Mouse (Mus musculus) lung, postnatal 14 days (tissue): Measurements from ENCODE around the gene Miga2.

ENCODE experiments used
- DNase-seq: peaks from one replicate; pipeline ENCODE4 v3.0.0; 2021

The Miga2 gene

GRCm38 (mm10) chr2:30363773-30364650 is at the start of gene Miga2:
Gene Miga2, plus strand, starts transcription at chr2:30364233.
- DNase-seq = peak; percentile 98

GRCm38 (mm10) chr2:30316136-30316535 is 47.9 kb upstream of the Miga2 start:
- no peak for DNase-seq

DNA sequence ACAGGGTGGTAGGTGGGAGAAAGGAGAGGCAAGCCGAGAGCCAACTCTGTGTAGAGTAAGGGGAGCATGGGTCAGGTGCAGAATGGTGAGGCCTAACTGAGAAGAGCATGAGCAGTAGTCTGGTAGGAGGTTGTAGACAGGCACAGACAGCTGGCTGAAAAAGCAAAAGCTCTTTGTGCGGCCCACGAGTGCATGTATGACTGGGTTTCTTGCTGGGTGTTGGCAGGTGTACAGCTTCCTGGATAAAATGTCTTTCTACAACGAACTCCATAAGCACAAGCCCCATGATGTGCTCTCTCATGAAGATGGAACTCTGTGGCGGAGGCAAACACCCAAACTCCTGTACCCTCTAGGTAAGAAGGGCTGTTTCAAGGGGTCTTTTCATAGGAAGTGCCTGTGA is 47.1 kb upstream of the Miga2 start:
- DNase-seq = no peak

GRCm38 (mm10) chr2:30319260-30319659 is 44.8 kb upstream of the Miga2 start:
- DNase-seq = no peak

DNA sequence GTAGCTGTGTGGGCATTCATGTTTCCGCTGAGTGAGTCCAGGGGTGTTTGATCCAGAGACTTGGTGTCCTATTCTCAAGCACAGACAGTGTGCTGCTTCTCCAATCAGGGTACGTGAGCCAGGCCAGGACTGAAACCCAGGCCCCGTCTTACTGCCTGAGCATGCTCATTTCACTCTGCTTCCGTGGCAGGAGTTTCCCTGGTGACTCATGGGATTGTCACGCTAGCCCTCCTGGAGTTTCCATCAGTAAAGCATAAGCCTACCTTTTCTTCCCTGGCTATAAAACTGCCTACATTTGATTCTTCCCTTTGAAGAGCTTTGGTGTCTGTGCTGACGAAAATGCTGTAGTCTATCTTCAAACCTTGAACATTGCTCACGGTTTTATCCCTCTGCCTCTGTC is 40.9 kb upstream of the Miga2 start:
- no peak for DNase-seq

GRCm38 (mm10) chr2:30325296-30325695 is 38.7 kb upstream of the Miga2 start:
- no peak for DNase-seq

DNA sequence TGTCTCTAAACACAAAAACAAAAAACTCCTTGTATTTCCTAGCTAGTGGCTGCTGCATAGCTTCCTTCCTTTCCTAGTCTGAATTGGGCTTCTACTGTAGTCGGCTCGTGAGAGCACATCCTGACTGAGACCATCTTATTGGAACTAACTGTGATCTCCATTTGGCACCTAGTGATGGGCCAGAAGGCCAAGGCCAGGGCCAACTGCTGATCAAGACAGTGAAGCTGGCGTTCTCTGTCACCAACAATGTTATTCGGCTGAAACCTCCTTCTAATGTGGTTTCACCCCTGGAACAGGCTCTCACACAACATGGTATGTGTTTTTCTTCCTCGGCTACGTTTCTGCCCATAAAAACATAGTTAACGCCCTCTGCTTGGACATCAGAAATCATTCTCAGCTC is 36.8 kb upstream of the Miga2 start:
- no peak for DNase-seq

DNA sequence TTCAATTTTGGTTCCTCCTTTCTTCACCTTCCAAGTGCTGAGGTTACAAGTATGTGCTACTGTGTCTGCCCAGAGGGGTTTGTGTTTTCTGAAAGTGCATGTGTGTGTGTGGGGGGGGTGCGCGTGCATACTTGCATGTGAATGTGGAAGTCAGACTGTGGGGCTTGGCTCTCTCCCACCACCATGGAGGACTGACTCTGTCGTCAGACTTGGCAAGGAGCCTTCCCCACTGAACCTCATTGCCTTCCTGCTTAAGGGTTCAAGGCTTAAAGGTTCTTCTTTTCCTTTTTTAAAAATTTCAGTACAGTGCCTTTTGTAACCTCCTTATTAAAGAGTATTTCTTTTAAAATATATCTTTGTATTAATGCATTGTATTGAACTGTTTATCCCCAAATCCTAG is 35.2 kb upstream of the Miga2 start:
- no peak for DNase-seq

GRCm38 (mm10) chr2:30335324-30335723 is 28.7 kb upstream of the Miga2 start:
- no peak for DNase-seq

DNA sequence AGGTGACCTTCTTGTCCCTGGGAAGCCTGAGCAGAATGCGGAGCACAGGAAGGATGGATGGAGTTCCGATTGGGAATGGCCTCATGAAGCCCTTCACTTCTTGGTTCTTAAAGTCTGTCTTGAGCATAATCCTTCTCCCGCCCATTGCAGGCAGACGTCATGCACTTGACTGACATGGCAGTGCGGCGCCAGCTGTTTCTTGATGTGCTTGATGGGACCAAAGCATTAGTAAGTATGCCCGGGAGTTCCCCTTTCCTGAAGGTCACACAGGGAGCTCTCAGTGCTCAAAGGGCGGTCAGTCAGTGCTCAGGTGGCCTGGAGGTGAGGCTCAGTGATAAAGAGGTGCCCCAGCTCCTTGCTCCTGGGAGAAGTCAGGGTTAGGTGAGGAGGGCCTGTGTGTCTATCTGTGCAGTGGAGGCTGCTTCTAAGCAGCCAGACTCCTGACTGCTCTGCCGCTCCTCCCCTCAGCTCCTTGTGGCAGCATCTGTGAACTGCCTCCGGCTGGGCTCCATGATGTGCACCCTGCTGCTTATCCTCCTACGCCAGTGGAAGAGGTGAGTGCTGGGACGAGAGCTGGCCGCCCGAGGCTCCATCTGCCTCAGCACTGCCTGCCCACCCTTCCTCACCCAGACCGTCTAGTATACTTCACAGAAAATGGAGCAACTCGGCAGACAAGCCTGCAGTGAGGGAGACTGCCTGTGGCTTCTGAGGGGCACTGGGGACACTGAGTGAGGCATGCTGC is 27.7 kb upstream of the Miga2 start:
- no peak for DNase-seq

GRCm38 (mm10) chr2:30337179-30337578 is 26.9 kb upstream of the Miga2 start:
- no peak for DNase-seq

- DNase-seq = no peak
Observed at GRCm38 (mm10) chr2:30342061-30342460, 22.0 kb upstream of the Miga2 start.

- no peak for DNase-seq
Observed at GRCm38 (mm10) chr2:30342544-30342943, 21.5 kb upstream of the Miga2 start.

GRCm38 (mm10) chr2:30343601-30344137 is 20.4 kb upstream of the Miga2 start:
- DNase-seq = peak; percentile 21

DNA sequence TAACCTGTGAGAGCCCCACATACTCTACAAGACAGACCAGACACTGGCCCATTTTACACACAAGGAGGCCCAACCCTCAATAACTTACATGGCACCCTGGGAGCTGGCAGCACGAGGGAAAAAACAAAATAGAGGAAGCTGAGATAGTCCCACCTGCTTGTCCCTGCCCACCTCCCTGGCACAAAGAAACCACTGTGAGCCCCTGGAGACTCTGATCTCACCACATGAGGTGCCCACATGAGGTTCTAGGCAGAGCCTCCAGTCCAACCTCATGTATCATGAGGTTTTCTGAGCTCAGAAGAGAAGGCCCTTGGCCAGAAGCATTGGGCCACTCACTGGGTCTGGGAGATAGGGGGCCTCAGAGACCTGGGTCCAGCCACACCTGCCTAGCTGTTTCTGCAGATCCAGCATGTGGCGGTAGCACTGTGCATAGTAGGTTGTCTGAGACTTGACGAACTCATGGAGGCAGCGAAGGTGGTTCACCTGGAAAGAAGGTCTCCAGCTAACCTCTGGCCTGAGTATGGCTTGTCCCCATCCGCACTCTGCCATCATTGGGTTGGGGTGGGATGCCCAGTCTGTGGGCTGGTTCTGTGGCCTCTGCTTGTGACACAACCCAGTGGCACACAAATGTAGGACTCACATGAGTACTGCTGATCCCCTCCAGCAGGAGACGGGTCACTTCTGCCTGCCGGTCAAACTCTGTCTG is 17.9 kb upstream of the Miga2 start:
- DNase-seq = no peak

DNA sequence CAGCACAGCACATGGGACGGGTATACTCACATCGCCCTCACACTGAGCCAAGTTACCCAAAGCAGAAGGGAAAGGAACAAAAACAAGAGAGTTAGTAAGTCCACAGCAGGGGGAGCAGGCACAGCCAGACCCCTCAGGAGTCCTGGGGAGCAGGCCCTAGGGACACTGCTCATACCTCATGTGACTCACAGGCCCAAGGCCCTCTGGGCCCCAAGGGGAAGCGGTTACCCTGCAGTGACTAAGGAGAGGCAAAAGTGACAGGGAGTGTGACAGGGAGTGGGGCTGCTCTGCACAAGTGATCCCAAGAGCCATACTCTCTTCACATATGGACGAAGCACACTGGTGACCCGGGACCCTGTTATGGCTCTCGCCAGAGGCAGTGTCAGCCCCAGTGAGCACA is 14.8 kb upstream of the Miga2 start:
- DNase-seq = no peak

DNA sequence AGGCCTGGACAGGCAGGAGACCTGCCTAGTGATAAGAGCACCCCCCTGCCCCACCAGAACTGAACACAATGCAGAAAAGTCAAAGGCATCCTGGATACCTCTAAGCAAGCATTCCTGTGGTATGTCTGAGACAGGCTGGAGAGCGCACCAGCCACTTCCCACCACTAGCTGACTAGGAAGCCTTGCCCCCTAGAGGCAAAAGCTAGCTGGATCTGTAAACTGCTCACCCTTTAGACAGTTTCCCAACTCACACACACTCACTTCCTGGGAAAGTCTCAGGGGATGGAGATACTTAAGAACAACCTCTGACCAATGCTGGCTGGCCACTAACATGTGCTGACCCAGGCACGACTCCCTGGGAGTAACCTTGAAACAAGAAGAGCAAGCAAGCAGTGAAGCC is 12.9 kb upstream of the Miga2 start:
- DNase-seq = no peak

- no peak for DNase-seq
Observed at GRCm38 (mm10) chr2:30355861-30356260, 8.2 kb upstream of the Miga2 start.

- DNase-seq = no peak
Observed at GRCm38 (mm10) chr2:30356266-30356665, 7.8 kb upstream of the Miga2 start.

- DNase-seq = no peak
Observed at GRCm38 (mm10) chr2:30356906-30357305, 7.1 kb upstream of the Miga2 start.

DNA sequence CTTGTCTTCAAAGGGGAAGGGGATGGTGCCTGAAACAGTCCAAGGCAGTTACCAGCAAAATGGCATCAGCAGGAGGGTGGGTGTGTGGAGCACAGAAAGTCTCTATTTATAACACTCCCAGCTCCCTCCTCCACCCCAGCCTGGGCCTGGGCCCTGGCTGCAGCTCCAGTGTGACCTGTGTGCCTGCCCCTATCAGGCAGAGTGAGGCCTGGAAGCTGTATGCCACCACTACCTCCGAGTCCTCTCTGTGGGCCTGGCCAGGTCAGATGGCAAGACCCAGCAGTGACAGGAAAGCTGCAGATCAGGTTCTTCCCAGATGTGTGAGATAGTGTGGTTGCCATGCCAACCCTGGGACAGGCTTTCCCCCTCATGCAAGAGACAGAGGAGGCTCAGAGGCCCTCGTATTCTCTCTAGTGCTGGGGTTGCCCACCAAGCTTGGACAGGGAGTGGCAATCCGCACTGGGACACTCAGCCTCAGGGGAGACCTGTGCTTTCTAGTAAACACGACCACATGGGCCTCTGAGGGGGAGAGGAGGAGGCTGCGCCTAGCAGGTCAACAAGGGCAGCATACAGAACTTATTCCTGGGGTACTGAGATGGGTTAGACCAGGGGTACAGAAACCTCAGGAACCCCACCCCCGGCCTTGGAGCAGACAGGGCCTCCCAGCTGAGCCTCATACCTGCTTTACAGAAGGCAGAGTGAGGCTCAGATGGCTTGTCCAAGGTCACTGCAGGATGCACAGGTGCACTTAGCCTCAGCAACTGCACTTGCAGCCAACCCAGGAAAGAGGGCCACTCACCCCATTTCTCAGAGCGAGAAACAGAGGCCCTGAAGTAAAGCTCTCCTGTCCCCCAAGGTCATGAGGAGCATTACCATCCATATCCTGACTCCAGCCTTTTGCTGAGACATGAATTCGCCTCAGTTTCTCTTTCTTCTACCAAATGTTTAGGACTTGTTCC is 6.2 kb upstream of the Miga2 start:
- DNase-seq = no peak
